Mouse (Mus musculus) ES-E14 (cell line): ENCODE data around the gene Naa60. TPM values are rescaled to one million over a fixed set of nuclear protein-coding genes. Genes with fewer than 3 reads are reported as not detected.
A peak's percentile ranks its signal among the peaks of the same experiment; 100 is the strongest.

ENCODE experiments used
- DNase-seq: peaks from one replicate; pipeline ENCODE4 v3.0.0-alpha.2; 2013; ENCODE audit warnings: low read depth, low spot score
- H3K27ac ChIP-seq: 2 replicates; pipeline ENCODE4 v1.5.1; 2012; ENCODE audit warnings: low read depth, mild to moderate bottlenecking, low read length, moderate library complexity, mixed read lengths; ENCODE audit not compliant: poor library complexity, insufficient read depth, severe bottlenecking
- H3K36me3 ChIP-seq: 2 replicates; pipeline ENCODE4 v1.6.1; 2012; ENCODE audit warnings: mild to moderate bottlenecking, low read length, moderate library complexity, mixed read lengths; ENCODE audit not compliant: control insufficient read depth, poor library complexity, insufficient read depth, severe bottlenecking
- H3K4me1 ChIP-seq, 2 experiments: fragments of 150-350 bp in 1 of 2; sonication (generic) in 1 of 2; 2 replicates each; pipeline ENCODE4 v1.6.1; 2012; ENCODE audit warnings: low read length in 2 of 2, mild to moderate bottlenecking in 1 of 2, mixed read lengths in 1 of 2; ENCODE audit not compliant: control insufficient read depth in 2 of 2, insufficient read depth in 2 of 2, poor library complexity in 1 of 2
- H3K4me3 ChIP-seq, 2 experiments: fragments of 150-350 bp in 1 of 2; sonication (generic) in 1 of 2; 2 replicates each; pipeline ENCODE4 v1.5.1; 2012; ENCODE audit warnings: low read length in 2 of 2, low read depth in 1 of 2, mild to moderate bottlenecking in 1 of 2, mixed read lengths in 1 of 2; ENCODE audit not compliant: insufficient read depth in 1 of 2, poor library complexity in 1 of 2, severe bottlenecking in 1 of 2
- H3K9ac ChIP-seq: 2 replicates; pipeline ENCODE4 v1.6.1; 2012; ENCODE audit warnings: low read depth, mild to moderate bottlenecking, low read length, mixed read lengths; ENCODE audit not compliant: poor library complexity, insufficient read depth, severe bottlenecking
- H3K9me3 ChIP-seq: fragments of 150-350 bp; sonication (generic); 2 replicates; pipeline ENCODE4 v1.6.1; 2012; ENCODE audit warnings: low read depth, mild to moderate bottlenecking, low read length; ENCODE audit not compliant: control insufficient read depth, insufficient read depth
- CHD2 ChIP-seq: IDR thresholded peaks from 2 replicates; pipeline ENCODE4 v1.6.1; 2014; ENCODE audit warnings: mild to moderate bottlenecking, low read depth, low read length, inconsistent platforms
- HCFC1 ChIP-seq: IDR thresholded peaks from 2 replicates; pipeline ENCODE4 v1.6.1; 2012; ENCODE audit warnings: low read length, inconsistent platforms, borderline replicate concordance; ENCODE audit not compliant: insufficient read depth
- MAFK ChIP-seq: IDR thresholded peaks from 2 replicates; pipeline ENCODE4 v1.6.1; 2014; ENCODE audit warnings: mild to moderate bottlenecking, low read depth, low read length, inconsistent platforms; ENCODE audit not compliant: insufficient read depth
- ZC3H11A ChIP-seq: IDR thresholded peaks from 2 replicates; pipeline ENCODE4 v1.6.1; 2012; ENCODE audit warnings: low read depth, mild to moderate bottlenecking, inconsistent platforms, low read length, borderline replicate concordance
- ZNF384 ChIP-seq: IDR thresholded peaks from 2 replicates; pipeline ENCODE4 v1.6.1; 2012; ENCODE audit warnings: low read depth, low read length, inconsistent platforms
- in situ Hi-C, 2 experiments: fragments of 600-800 bp; cut with MboI; formaldehyde crosslinking; loops; one replicate each; pipeline ENCODE4 v1.15.1; 2025; ENCODE audit warnings: low sequenced_read_pairs in 2 of 2, inconsistent platforms in 1 of 2; ENCODE audit not compliant: unreplicated experiment in 2 of 2
- total RNA-seq: library from RNA; depleted of rRNA; stranded (reverse); fragments of 300-350 nt; gene quantifications from 2 replicates; pipeline ENCODE4 v1.2.3, GENCODE M21; 2012

Gene Naa60
- total RNA-seq, 1 experiment: 17.4 TPM

DNA sequence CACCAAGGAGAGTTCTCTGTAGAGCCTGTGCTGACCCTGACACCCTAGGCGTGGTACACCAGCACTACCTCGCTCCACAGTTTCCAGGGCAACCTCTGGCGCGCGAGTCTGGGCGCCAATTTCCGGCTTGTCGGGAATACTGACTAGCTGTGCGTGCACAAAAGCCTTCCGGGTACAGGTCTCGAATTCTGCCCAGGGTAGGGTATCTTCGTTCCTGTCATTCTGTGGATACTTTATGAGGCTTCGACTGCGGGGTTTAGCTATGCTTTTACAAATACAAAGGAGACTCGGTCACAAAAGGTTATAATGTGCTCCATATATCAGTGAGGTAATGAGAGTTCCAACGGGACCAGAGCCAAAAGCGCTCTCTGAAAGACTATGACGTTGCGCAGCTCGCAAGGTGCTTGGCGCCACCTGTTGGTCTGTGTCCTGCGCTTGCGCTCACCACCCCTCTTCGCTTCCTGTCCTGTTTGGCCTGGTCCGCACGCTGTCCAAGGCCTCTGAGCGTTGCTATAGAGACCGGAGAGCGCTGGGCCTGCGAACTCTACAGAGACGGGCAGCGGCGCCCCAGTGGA is 36.4 kb downstream of the Naa60 start, which contains the start of the genes 1700037C18Rik and Cluap1:
1700037C18Rik (minus strand) TSS at position 153 of the 575 bp plus-strand sequence.
Cluap1 (plus strand) TSS at position 265 of the 575 bp plus-strand sequence.
- Histone ChIP-seq H3K36me3 (no peaks in the 10 kb centered on the region; the same call in 1 of the 2 replicates), H3K27ac (no peak within 1 kb of the TSS), H3K4me1 (no peaks in the 10 kb centered on the region), H3K4me3 (peak within 1 kb of the TSS; percentile 71 to 80), H3K9ac (peak within 1 kb of the TSS; percentile 78), H3K9me3 (no peaks in the 10 kb centered on the region)
- TF ChIP-seq MAFK (no peak), HCFC1 (peak; percentile 84), ZC3H11A (no peak), ZNF384 (no peak), CHD2 (0 out of 2 replicates have a peak, but pooled peaks have one; percentile 24)
- DNase-seq: peak; percentile 95
- in situ Hi-C loops: no loop called here

- no peak overlapping the region for H3K27ac ChIP-seq
Measured at GRCm38 (mm10) chr16:3909118-3909517, 36.9 kb downstream of the Naa60 start.

DNA sequence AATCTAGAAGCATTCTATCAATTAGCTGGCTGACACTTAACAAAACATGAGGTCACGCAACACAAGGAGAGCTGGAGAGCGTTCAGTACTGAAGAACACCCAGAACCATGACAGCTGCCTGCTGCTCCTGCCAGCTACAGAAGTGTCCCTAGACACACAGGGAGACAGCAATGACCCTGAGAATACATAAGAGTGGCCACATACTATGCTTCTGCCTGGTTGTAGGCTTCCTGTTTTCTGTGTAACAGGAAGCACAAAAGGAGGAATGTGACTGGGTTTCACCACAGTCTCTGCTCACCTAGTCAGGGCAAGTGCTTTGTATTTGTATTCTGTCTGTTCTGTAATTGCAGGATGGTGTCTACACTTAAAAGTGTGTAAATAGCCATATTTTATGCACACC is 48.6 kb downstream of the Naa60 start:
- Histone ChIP-seq H3K27ac (no peak overlapping the region), H3K36me3 (peaks cover 5% of the 10 kb centered on the region; the same call in 1 of the 2 replicates), H3K4me1 (no peaks in the 10 kb centered on the region), H3K9ac (no peak overlapping the region), H3K4me3 (no peak overlapping the region), H3K9me3 (no peaks in the 10 kb centered on the region)
- DNase-seq: no peak
- no peak for TF ChIP-seq ZC3H11A
- TF ChIP-seq CHD2: no peak
- no peak for TF ChIP-seq ZNF384
- TF ChIP-seq HCFC1: no peak
- TF ChIP-seq MAFK: no peak
- in situ Hi-C loops: no loop called here

More at GRCm38 (mm10) chr16:3909118-3909517, 36.9 kb downstream of the Naa60 start:
- H3K9me3 ChIP-seq: no peaks in the 10 kb centered on the region
- TF ChIP-seq ZC3H11A: no peak
- no peak for TF ChIP-seq CHD2
- no peak for TF ChIP-seq MAFK
- no peak for TF ChIP-seq ZNF384
- no peak for TF ChIP-seq HCFC1
- in situ Hi-C loops: no loop called here
- H3K9ac ChIP-seq: peak overlapping the region; percentile 78
- no peaks in the 10 kb centered on the region for H3K4me1 ChIP-seq
- no peak for DNase-seq
- no peaks in the 10 kb centered on the region for H3K36me3 ChIP-seq
- peak overlapping the region; percentile 71 to 80 for H3K4me3 ChIP-seq

GRCm38 (mm10) chr16:3923515-3923914 is 51.3 kb downstream of the Naa60 start:
- no peak overlapping the region for H3K9ac ChIP-seq
- no peak for DNase-seq
- TF ChIP-seq HCFC1 (no peak), ZNF384 (no peak), ZC3H11A (no peak), CHD2 (no peak), MAFK (no peak)
- no peak overlapping the region for H3K4me3 ChIP-seq
- H3K9me3 ChIP-seq: no peaks in the 10 kb centered on the region
- peaks cover 5% of the 10 kb centered on the region; the same call in 1 of the 2 replicates for H3K36me3 ChIP-seq
- no peak overlapping the region for H3K27ac ChIP-seq
- in situ Hi-C loops: no loop called here
- H3K4me1 ChIP-seq: no peaks in the 10 kb centered on the region

- H3K9ac ChIP-seq: no peak overlapping the region
- no peak for TF ChIP-seq HCFC1
- no peak for TF ChIP-seq ZC3H11A
- H3K9me3 ChIP-seq: no peaks in the 10 kb centered on the region
- no peak for DNase-seq
- peaks cover 5% of the 10 kb centered on the region; the same call in 1 of the 2 replicates for H3K36me3 ChIP-seq
- H3K4me1 ChIP-seq: no peaks in the 10 kb centered on the region
- no peak overlapping the region for H3K27ac ChIP-seq
- no peak overlapping the region for H3K4me3 ChIP-seq
- in situ Hi-C loops: no loop called here
Measured at GRCm38 (mm10) chr16:3923966-3924365, 51.8 kb downstream of the Naa60 start.
